Mouse (Mus musculus) G1E (cell line): ENCODE results near the gene Klf12.

Source experiments
- CTCF ChIP-seq: IDR thresholded peaks from 2 replicates; pipeline ENCODE4 v1.5.1; 2012; ENCODE audit warnings: low read depth, low read length, inconsistent platforms, mixed read lengths
- GATA1 ChIP-seq: IDR thresholded peaks from 2 replicates; pipeline ENCODE4 v1.6.1; 2012; ENCODE audit warnings: borderline replicate concordance, low read length, inconsistent platforms, mixed read lengths
- GATA2 ChIP-seq: IDR thresholded peaks from 2 replicates; pipeline ENCODE4 v1.6.1; 2012; ENCODE audit warnings: low read depth, low read length, inconsistent platforms, borderline replicate concordance
- POLR2AphosphoS5 ChIP-seq: IDR thresholded peaks from 2 replicates; pipeline ENCODE4 v1.6.1; 2012; ENCODE audit warnings: low read depth, low read length, inconsistent platforms; ENCODE audit not compliant: insufficient replicate concordance
- TAL1 ChIP-seq: conservative IDR thresholded peaks from 2 replicates; pipeline ENCODE4 v1.6.1; 2012; ENCODE audit warnings: low read depth, low read length, inconsistent platforms, mixed read lengths

GRCm38 (mm10) chr14:100072431-100073195, 211.9 kb downstream of the Klf12 start:
- TF ChIP-seq CTCF, result no peak
- no peak for TF ChIP-seq TAL1
- no peak for TF ChIP-seq GATA2
- TF ChIP-seq POLR2AphosphoS5, result no peak
- no peak for TF ChIP-seq GATA1
